Mouse (Mus musculus): ENCODE measurements at regions not wholly inside any gene's neighbourhood (a gene's known extent, or its start where the extent isn't known, plus 50 kb on each side); places are given as distances from the start of the nearest gene placed in this dataset.

GRCm38 (mm10) chr15:52242890-52243289, 1641.8 kb upstream of the Gm7489 start:
- intact Hi-C loops (cut with DNase I) = no loop called here
- no peak for DNase-seq
